Mouse (Mus musculus): ENCODE measurements at regions not wholly inside any gene's neighbourhood (a gene's known extent, or its start where the extent isn't known, plus 50 kb on each side); places are given as distances from the start of the nearest gene placed in this dataset.

DNA sequence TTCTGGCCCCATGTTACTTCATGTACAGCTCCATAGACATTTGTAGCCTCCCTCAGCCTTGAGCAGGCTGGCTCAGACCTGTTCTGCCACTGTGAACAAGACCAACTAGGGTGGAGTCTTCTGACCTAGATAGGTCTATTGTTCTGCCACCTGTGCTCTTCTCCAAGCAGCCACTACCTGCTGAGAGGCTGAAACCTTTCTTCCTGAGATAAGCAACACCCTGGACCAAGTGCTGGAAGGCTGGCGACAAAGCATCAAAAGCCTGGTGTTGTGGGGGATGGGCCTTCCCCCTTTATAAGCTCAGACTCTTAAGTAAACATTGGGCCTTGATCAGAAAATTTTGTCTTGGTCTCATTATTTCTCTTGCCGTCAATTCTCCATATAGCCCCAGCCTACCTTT lies 132.8 kb downstream of the Glrx3 start:
- TF ChIP-seq CTCF (IDR thresholded peaks at IDR 0.05; ENCODE audit: insufficient read depth, low read depth, low read length) = no peak
- no peak for TF ChIP-seq POLR2A (IDR thresholded peaks at IDR 0.05; ENCODE audit: insufficient read depth, low read depth, low read length)
